Mouse (Mus musculus): ENCODE measurements around the gene Ppara. TPM values are rescaled to one million over a fixed set of nuclear protein-coding genes. Genes with fewer than 3 reads are reported as not detected.

Ppara gene
- polyA plus RNA-seq, 1 experiment from 2014 or later, result 0.92 TPM

- Histone ChIP-seq H3K4me3 (ENCODE audit: low read depth, low read length) (no peak overlapping the region), H3K4me1 (ENCODE audit: control insufficient read depth, insufficient read depth, low read length) (no peaks in the 10 kb centered on the region), H3K9ac (ENCODE audit: low read length) (no peak overlapping the region), H3K36me3 (ENCODE audit: control insufficient read depth, insufficient read depth, low read length) (no peaks in the 10 kb centered on the region), H3K4me2 (no peak overlapping the region), H3K9me3 (ENCODE audit: control insufficient read depth, low read length) (no peaks in the 10 kb centered on the region), H3K27me3 (ENCODE audit: control insufficient read depth, insufficient read depth, low read length) (no peaks in the 10 kb centered on the region; the same call in 1 of the 2 replicates), H3K27ac (ENCODE audit: low read depth, low read length) (no peak overlapping the region)
- 86% methylated on average over 4 of the region's 4 CpGs for WGBS
- DNase-seq (ENCODE audit: low spot score, missing footprints), result no peak
- 0 out of 2 replicates have a peak, but pooled peaks have one; percentile 29 for ATAC-seq (ENCODE audit: low FRiP score)
Measured at GRCm38 (mm10) chr15:85708843-85709242, 25.9 kb upstream of the Ppara start.

- 41% methylated on average over 10 of the region's 10 CpGs for WGBS
- H3K9me3 ChIP-seq (ENCODE audit: control insufficient read depth, low read length), result no peaks in the 10 kb centered on the region
- ATAC-seq (ENCODE audit: low FRiP score) (peak; percentile 36), DNase-seq (ENCODE audit: low spot score, missing footprints) (peak; percentile 92)
- H3K27ac ChIP-seq (ENCODE audit: low read depth, low read length), result no peak overlapping the region
- no peaks in the 10 kb centered on the region for H3K36me3 ChIP-seq (ENCODE audit: control insufficient read depth, insufficient read depth, low read length)
- no peak overlapping the region for H3K4me3 ChIP-seq (ENCODE audit: low read depth, low read length)
- no peaks in the 10 kb centered on the region for H3K4me1 ChIP-seq (ENCODE audit: control insufficient read depth, insufficient read depth, low read length)
- H3K4me2 ChIP-seq, result no peak overlapping the region
- H3K27me3 ChIP-seq (ENCODE audit: control insufficient read depth, insufficient read depth, low read length), result no peaks in the 10 kb centered on the region; the same call in 1 of the 2 replicates
- H3K9ac ChIP-seq (ENCODE audit: low read length), result no peak overlapping the region
Measured at GRCm38 (mm10) chr15:85709268-85709973, 25.4 kb upstream of the Ppara start.

GRCm38 (mm10) chr15:85710179-85710578, 24.6 kb upstream of the Ppara start:
- Histone ChIP-seq H3K36me3 (ENCODE audit: control insufficient read depth, insufficient read depth, low read length) (no peaks in the 10 kb centered on the region), H3K27me3 (ENCODE audit: control insufficient read depth, insufficient read depth, low read length) (no peaks in the 10 kb centered on the region; the same call in 1 of the 2 replicates), H3K4me3 (ENCODE audit: low read depth, low read length) (no peak overlapping the region), H3K4me2 (no peak overlapping the region), H3K9ac (ENCODE audit: low read length) (no peak overlapping the region), H3K27ac (ENCODE audit: low read depth, low read length) (no peak overlapping the region), H3K9me3 (ENCODE audit: control insufficient read depth, low read length) (no peaks in the 10 kb centered on the region), H3K4me1 (ENCODE audit: control insufficient read depth, insufficient read depth, low read length) (no peaks in the 10 kb centered on the region)
- DNase-seq (ENCODE audit: low spot score, missing footprints) (peak; percentile 94), ATAC-seq (ENCODE audit: low FRiP score) (peak; percentile 47; the same call in 1 of the 2 replicates)
- 2% methylated on average over 8 of the region's 8 CpGs for WGBS

GRCm38 (mm10) chr15:85710641-85711580, 23.9 kb upstream of the Ppara start:
- no peak overlapping the region for H3K4me2 ChIP-seq
- H3K4me3 ChIP-seq (ENCODE audit: low read depth, low read length), result no peak overlapping the region
- 70% methylated on average over 17 of the region's 17 CpGs for WGBS
- no peaks in the 10 kb centered on the region for H3K9me3 ChIP-seq (ENCODE audit: control insufficient read depth, low read length)
- H3K27ac ChIP-seq (ENCODE audit: low read depth, low read length), result no peak overlapping the region
- DNase-seq (ENCODE audit: low spot score, missing footprints) (no peak), ATAC-seq (ENCODE audit: low FRiP score) (no peak)
- no peak overlapping the region for H3K9ac ChIP-seq (ENCODE audit: low read length)
- H3K4me1 ChIP-seq (ENCODE audit: control insufficient read depth, insufficient read depth, low read length), result no peaks in the 10 kb centered on the region
- no peaks in the 10 kb centered on the region for H3K36me3 ChIP-seq (ENCODE audit: control insufficient read depth, insufficient read depth, low read length)
- no peaks in the 10 kb centered on the region; the same call in 1 of the 2 replicates for H3K27me3 ChIP-seq (ENCODE audit: control insufficient read depth, insufficient read depth, low read length)

GRCm38 (mm10) chr15:85712565-85713168, 22.1 kb upstream of the Ppara start:
- 37% methylated on average over 5 of the region's 5 CpGs for WGBS
- ATAC-seq (ENCODE audit: low FRiP score), result no peak
- H3K36me3 ChIP-seq (ENCODE audit: control insufficient read depth, insufficient read depth, low read length), result no peaks in the 10 kb centered on the region
- no peaks in the 10 kb centered on the region for H3K4me1 ChIP-seq (ENCODE audit: control insufficient read depth, insufficient read depth, low read length)
- H3K27ac ChIP-seq (ENCODE audit: low read depth, low read length), result no peak overlapping the region
- H3K4me3 ChIP-seq (ENCODE audit: low read depth, low read length), result no peak overlapping the region
- no peaks in the 10 kb centered on the region; the same call in 1 of the 2 replicates for H3K27me3 ChIP-seq (ENCODE audit: control insufficient read depth, insufficient read depth, low read length)
- no peaks in the 10 kb centered on the region for H3K9me3 ChIP-seq (ENCODE audit: control insufficient read depth, low read length)
- no peak overlapping the region for H3K9ac ChIP-seq (ENCODE audit: low read length)
- H3K4me2 ChIP-seq, result no peak overlapping the region
- no peak for DNase-seq (ENCODE audit: low spot score, missing footprints)

GRCm38 (mm10) chr15:85713417-85713816, 21.4 kb upstream of the Ppara start:
- Histone ChIP-seq H3K36me3 (ENCODE audit: control insufficient read depth, insufficient read depth, low read length) (no peaks in the 10 kb centered on the region), H3K4me3 (ENCODE audit: low read depth, low read length) (no peak overlapping the region), H3K9ac (ENCODE audit: low read length) (no peak overlapping the region), H3K4me2 (no peak overlapping the region), H3K4me1 (ENCODE audit: control insufficient read depth, insufficient read depth, low read length) (no peaks in the 10 kb centered on the region), H3K9me3 (ENCODE audit: control insufficient read depth, low read length) (no peaks in the 10 kb centered on the region), H3K27ac (ENCODE audit: low read depth, low read length) (no peak overlapping the region), H3K27me3 (ENCODE audit: control insufficient read depth, insufficient read depth, low read length) (no peaks in the 10 kb centered on the region; the same call in 1 of the 2 replicates)
- 89% methylated on average over 9 of the region's 9 CpGs for WGBS
- no peak for DNase-seq (ENCODE audit: low spot score, missing footprints)
- ATAC-seq (ENCODE audit: low FRiP score), result no peak

- Histone ChIP-seq H3K9ac (ENCODE audit: low read length) (no peak overlapping the region), H3K4me1 (ENCODE audit: control insufficient read depth, insufficient read depth, low read length) (no peaks in the 10 kb centered on the region), H3K9me3 (ENCODE audit: control insufficient read depth, low read length) (no peaks in the 10 kb centered on the region), H3K4me3 (ENCODE audit: low read depth, low read length) (no peak overlapping the region), H3K27me3 (ENCODE audit: control insufficient read depth, insufficient read depth, low read length) (no peaks in the 10 kb centered on the region), H3K36me3 (ENCODE audit: control insufficient read depth, insufficient read depth, low read length) (no peaks in the 10 kb centered on the region), H3K4me2 (no peak overlapping the region), H3K27ac (ENCODE audit: low read depth, low read length) (no peak overlapping the region)
- ATAC-seq (ENCODE audit: low FRiP score) (no peak), DNase-seq (ENCODE audit: low spot score, missing footprints) (no peak)
- 73% methylated on average over 3 of the region's 3 CpGs for WGBS
Measured at GRCm38 (mm10) chr15:85715059-85715458, 19.7 kb upstream of the Ppara start.

- no peaks in the 10 kb centered on the region for H3K9me3 ChIP-seq (ENCODE audit: control insufficient read depth, low read length)
- H3K4me1 ChIP-seq (ENCODE audit: control insufficient read depth, insufficient read depth, low read length), result no peaks in the 10 kb centered on the region
- no peaks in the 10 kb centered on the region for H3K36me3 ChIP-seq (ENCODE audit: control insufficient read depth, insufficient read depth, low read length)
- H3K9ac ChIP-seq (ENCODE audit: low read length), result no peak overlapping the region
- H3K27ac ChIP-seq (ENCODE audit: low read depth, low read length), result no peak overlapping the region
- H3K4me2 ChIP-seq, result no peak overlapping the region
- ATAC-seq (ENCODE audit: low FRiP score) (peak; percentile 67; the same call in 1 of the 2 replicates), DNase-seq (ENCODE audit: low spot score, missing footprints) (peak; percentile 97)
- H3K4me3 ChIP-seq (ENCODE audit: low read depth, low read length), result no peak overlapping the region
- 15% methylated on average over 7 of the region's 7 CpGs for WGBS
- no peaks in the 10 kb centered on the region for H3K27me3 ChIP-seq (ENCODE audit: control insufficient read depth, insufficient read depth, low read length)
Measured at GRCm38 (mm10) chr15:85716045-85716444, 18.7 kb upstream of the Ppara start.

All from midbrain, embryonic 11.5 days (tissue).